Comparison of ENCODE assay signal across 8 mouse cellular contexts in genomic region chr2:38350386-38350785, GRCm38 (mm10). TPM values are rescaled to one million over a fixed set of nuclear protein-coding genes. Genes with fewer than 3 reads are reported as not detected.
DNase-seq lines count a peak whose midpoint lies in the region; ATAC-seq and TF ChIP-seq lines count a peak whose summit lies in the region.

No protein-coding gene starts in this region.

- TF ChIP-seq CTCF in testis, adult 2 months (IDR thresholded peaks at IDR 0.05; ENCODE audit: control insufficient read depth, insufficient read depth, insufficient replicate concordance, low read depth, low read length) = no peak
- no peak for TF ChIP-seq CTCF in stomach, postnatal 0 days (IDR thresholded peaks at IDR 0.05; ENCODE audit: low read depth)

- no peak for TF ChIP-seq EP300 in stomach, postnatal 0 days (optimal IDR thresholded peaks at IDR 0.05)

- peaks cover 4% of the 10 kb centered on the region for H3K27me3 ChIP-seq in testis, adult 2 months (ENCODE audit: control insufficient read depth, insufficient read depth, low read length)
- peaks cover 100% of the 10 kb centered on the region for H3K27me3 ChIP-seq in liver, embryonic 12.5 days (replicated peaks)
- peaks cover 53% of the 10 kb centered on the region for H3K27me3 ChIP-seq in stomach, postnatal 0 days (ENCODE audit: control insufficient read depth, insufficient read depth, low read length)

- H3K9me3 ChIP-seq in liver, embryonic 12.5 days (replicated peaks) = no peaks in the 10 kb centered on the region
- H3K9me3 ChIP-seq in stomach, postnatal 0 days (ENCODE audit: control insufficient read depth, low read length) = no peaks in the 10 kb centered on the region

- H3K27ac ChIP-seq in testis, adult 2 months (ENCODE audit: control insufficient read depth, insufficient read depth, low read depth, low read length) = no peak overlapping the region
- H3K27ac ChIP-seq in liver, embryonic 12.5 days = peak overlapping the region; percentile 54; the same call in 1 of the 2 replicates
- H3K27ac ChIP-seq in stomach, postnatal 0 days (replicated peaks) = no peak overlapping the region

- DNase-seq in adrenal gland, adult 2 months = peak; percentile 9
- DNase-seq in adrenal gland, postnatal 25 days = no peak
- DNase-seq in testis, postnatal 10 days (ENCODE audit: low spot score) = no peak
- DNase-seq in stomach, postnatal 0 days (ENCODE audit: low spot score) = no peak
- DNase-seq in cerebellum, adult 8-10 months = no peak
- no peak for DNase-seq in cerebellum, adult 11-12 months

- ATAC-seq in liver, embryonic 12.5 days = no peak
- no peak for ATAC-seq in stomach, postnatal 0 days (ENCODE audit: low FRiP score, low TSS enrichment)

- H3K4me1 ChIP-seq in testis, adult 2 months (ENCODE audit: control insufficient read depth, insufficient read depth, low read length) = peaks cover 14% of the 10 kb centered on the region
- H3K4me1 ChIP-seq in liver, embryonic 12.5 days = peaks cover 21% of the 10 kb centered on the region
- H3K4me1 ChIP-seq in stomach, postnatal 0 days (replicated peaks; ENCODE audit: control insufficient read depth, insufficient read depth) = peaks cover 5% of the 10 kb centered on the region; the same call in 1 of the 2 replicates

- no peak overlapping the region for H3K9ac ChIP-seq in liver, embryonic 12.5 days
- H3K9ac ChIP-seq in stomach, postnatal 0 days (ENCODE audit: low read length) = no peak overlapping the region

- H3K4me3 ChIP-seq in testis, adult 2 months (ENCODE audit: control insufficient read depth, low read depth, low read length) = peak overlapping the region; percentile 62
- H3K4me3 ChIP-seq in liver, embryonic 12.5 days = peak overlapping the region; percentile 45
- peak overlapping the region; percentile 41 for H3K4me3 ChIP-seq in stomach, postnatal 0 days (ENCODE audit: low read depth, low read length)

- no peaks in the 10 kb centered on the region for H3K36me3 ChIP-seq in testis, adult 2 months (ENCODE audit: control insufficient read depth, insufficient read depth, low read length)
- H3K36me3 ChIP-seq in liver, embryonic 12.5 days = no peaks in the 10 kb centered on the region
- no peaks in the 10 kb centered on the region for H3K36me3 ChIP-seq in stomach, postnatal 0 days (ENCODE audit: control insufficient read depth, insufficient read depth, low read length)

- WGBS in liver, embryonic 12.5 days (ENCODE audit: insufficient replicate concordance) = 2% methylated on average over 13 of the region's 13 CpGs
- under 1% methylated on average over 13 of the region's 13 CpGs for WGBS in stomach, postnatal 0 days

- TF ChIP-seq POLR2A in testis, adult 2 months (IDR thresholded peaks at IDR 0.05; ENCODE audit: control insufficient read depth, low read depth, low read length) = no peak

- peak overlapping the region; percentile 57 for H3K4me2 ChIP-seq in liver, embryonic 12.5 days
- peak overlapping the region; percentile 62 for H3K4me2 ChIP-seq in stomach, postnatal 0 days (replicated peaks; ENCODE audit: low read depth)

RNA-seq across cellular contexts. Expression of gene Lhx2, which starts 11.3 kb away (rescaled TPM):
- not detected for total RNA-seq in adrenal gland, adult 2 months (2021)
- 0.07 TPM in 1 of 2 replicates, not detected in the other for polyA plus RNA-seq in adrenal gland, adult 2 months (2012; rRNA removed)
- total RNA-seq in adrenal gland, postnatal 25 days (2021) = not detected in 2 replicates
- polyA plus RNA-seq in testis, adult 2 months (2012; rRNA removed) = 1.0 and 1.3 TPM in 2 replicates
- polyA plus RNA-seq in liver, embryonic 12.5 days (2016; fragmentation: Nextera tagmentation; extraction: Ambion mirVana) = 8.2 and 8.6 TPM in 2 replicates
- polyA plus RNA-seq in stomach, postnatal 0 days (2015; fragmentation: Nextera tagmentation; extraction: Ambion mirVana) = not detected in 2 replicates
